Mouse (Mus musculus): Measurements from ENCODE around the gene Atg14. TPM values are rescaled to one million over a fixed set of nuclear protein-coding genes. Genes with fewer than 3 reads are reported as not detected.
A peak's percentile ranks its signal among the peaks of the same experiment; 100 is the strongest.

Gene Atg14
- polyA plus RNA-seq, 1 experiment, result 9.4 TPM

DNA sequence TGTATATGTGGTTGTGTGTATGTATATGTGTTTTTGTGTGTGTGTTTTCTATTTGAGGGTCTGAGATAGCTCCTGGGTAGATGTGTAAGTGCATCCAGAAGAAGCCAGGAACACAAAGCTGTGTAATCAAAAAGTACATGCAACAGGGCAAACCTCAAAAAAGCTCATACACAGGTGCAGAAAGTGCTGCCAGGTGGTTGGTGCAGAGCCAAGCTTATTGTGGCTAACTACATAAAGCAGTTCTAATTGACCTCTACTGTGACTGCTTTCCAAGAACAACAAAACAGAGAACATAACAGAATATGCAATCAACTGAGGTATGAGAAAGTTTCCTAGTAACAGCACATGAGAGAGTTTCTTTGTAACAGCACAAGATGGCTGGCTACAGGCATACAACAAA, 13.9 kb upstream of the Atg14 start:
- DNase-seq, result no peak
- H3K27me3 ChIP-seq (replicated peaks; ENCODE audit: control insufficient read depth, insufficient read depth, low read length), result no peaks in the 10 kb centered on the region
- no peaks in the 10 kb centered on the region for H3K36me3 ChIP-seq (ENCODE audit: control insufficient read depth, insufficient read depth, low read length)
- no peak overlapping the region for H3K4me3 ChIP-seq (ENCODE audit: insufficient read depth, low read depth, low read length)
- H3K27ac ChIP-seq (ENCODE audit: insufficient read depth, low read depth, low read length), result no peak overlapping the region
- TF ChIP-seq CTCF (conservative IDR thresholded peaks at IDR 0.05; ENCODE audit: insufficient read depth, insufficient read length, low read depth, low read length), result no peak
- TF ChIP-seq POLR2A (IDR thresholded peaks at IDR 0.05; ENCODE audit: low read depth, low read length), result no peak
- no peaks in the 10 kb centered on the region for H3K4me1 ChIP-seq (ENCODE audit: control insufficient read depth, insufficient read depth, low read length)

DNA sequence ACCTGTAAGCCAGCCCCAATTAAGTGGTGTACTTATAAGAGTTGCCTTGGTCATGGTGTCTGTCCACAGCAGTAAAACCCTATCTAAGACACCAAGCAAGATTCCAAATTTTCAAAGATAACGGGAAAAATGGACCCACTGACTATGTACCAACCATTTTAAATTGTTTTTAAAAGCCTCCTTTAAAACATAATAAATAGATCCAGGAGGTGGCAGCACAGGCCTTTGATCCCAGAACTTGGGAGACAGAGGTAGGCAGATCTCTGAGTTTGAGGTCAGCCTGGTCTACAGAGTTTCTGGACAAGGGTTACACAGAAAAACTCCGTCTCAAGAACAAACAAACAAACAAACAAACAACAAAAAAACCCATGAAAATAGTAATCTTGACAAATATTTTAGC, 11.2 kb upstream of the Atg14 start:
- H3K27ac ChIP-seq (ENCODE audit: insufficient read depth, low read depth, low read length), result no peak overlapping the region
- H3K4me1 ChIP-seq (ENCODE audit: control insufficient read depth, insufficient read depth, low read length), result no peaks in the 10 kb centered on the region
- DNase-seq, result peak; percentile 33
- no peaks in the 10 kb centered on the region for H3K27me3 ChIP-seq (replicated peaks; ENCODE audit: control insufficient read depth, insufficient read depth, low read length)
- 56% methylated on average over 2 of the region's 2 CpGs for WGBS
- H3K36me3 ChIP-seq (ENCODE audit: control insufficient read depth, insufficient read depth, low read length), result no peaks in the 10 kb centered on the region
- TF ChIP-seq CTCF (conservative IDR thresholded peaks at IDR 0.05; ENCODE audit: insufficient read depth, insufficient read length, low read depth, low read length), result peak; percentile 26; the same call in 1 of the 2 replicates
- TF ChIP-seq POLR2A (IDR thresholded peaks at IDR 0.05; ENCODE audit: low read depth, low read length), result no peak
- no peak overlapping the region for H3K4me3 ChIP-seq (ENCODE audit: insufficient read depth, low read depth, low read length)

DNA sequence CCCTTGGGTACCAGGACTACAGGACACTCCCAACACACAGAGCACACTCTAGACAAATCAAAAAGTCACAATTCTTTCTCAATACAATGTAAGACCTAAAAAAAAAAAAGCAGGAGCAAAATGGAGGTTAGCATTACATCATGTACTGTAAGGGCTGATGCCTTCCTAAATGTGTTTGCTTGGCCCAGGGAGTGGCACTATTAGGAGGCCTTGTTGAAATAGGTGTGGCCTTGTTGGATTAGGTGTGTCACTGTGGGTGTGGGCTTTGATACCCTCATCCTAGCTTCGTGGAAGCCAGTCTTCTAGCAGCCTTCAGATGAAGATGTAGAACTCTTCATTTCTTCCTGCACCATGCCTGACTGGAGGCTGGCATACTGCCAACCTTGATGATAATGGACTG, 10.8 kb upstream of the Atg14 start:
- no peaks in the 10 kb centered on the region for H3K36me3 ChIP-seq (ENCODE audit: control insufficient read depth, insufficient read depth, low read length)
- DNase-seq, result no peak
- no peak for TF ChIP-seq POLR2A (IDR thresholded peaks at IDR 0.05; ENCODE audit: low read depth, low read length)
- TF ChIP-seq CTCF (conservative IDR thresholded peaks at IDR 0.05; ENCODE audit: insufficient read depth, insufficient read length, low read depth, low read length), result no peak

GRCm38 (mm10) chr14:47578086-47578485, 7.6 kb upstream of the Atg14 start:
- Histone ChIP-seq H3K4me3 (ENCODE audit: insufficient read depth, low read depth, low read length) (no peak overlapping the region), H3K27ac (ENCODE audit: insufficient read depth, low read depth, low read length) (no peak overlapping the region), H3K4me1 (ENCODE audit: control insufficient read depth, insufficient read depth, low read length) (no peaks in the 10 kb centered on the region), H3K27me3 (replicated peaks; ENCODE audit: control insufficient read depth, insufficient read depth, low read length) (no peaks in the 10 kb centered on the region), H3K36me3 (ENCODE audit: control insufficient read depth, insufficient read depth, low read length) (no peaks in the 10 kb centered on the region)
- WGBS, result 48% methylated on average over 2 of the region's 2 CpGs
- no peak for TF ChIP-seq POLR2A (IDR thresholded peaks at IDR 0.05; ENCODE audit: low read depth, low read length)
- no peak for TF ChIP-seq CTCF (conservative IDR thresholded peaks at IDR 0.05; ENCODE audit: insufficient read depth, insufficient read length, low read depth, low read length)
- peak; percentile 67 for DNase-seq

More for the DNA sequence above, 10.8 kb upstream of the Atg14 start:
- 60% methylated on average over 1 of the region's 1 CpGs for WGBS
- Histone ChIP-seq H3K27ac (ENCODE audit: insufficient read depth, low read depth, low read length) (no peak overlapping the region), H3K4me3 (ENCODE audit: insufficient read depth, low read depth, low read length) (no peak overlapping the region), H3K27me3 (replicated peaks; ENCODE audit: control insufficient read depth, insufficient read depth, low read length) (no peaks in the 10 kb centered on the region), H3K4me1 (ENCODE audit: control insufficient read depth, insufficient read depth, low read length) (no peaks in the 10 kb centered on the region)

DNA sequence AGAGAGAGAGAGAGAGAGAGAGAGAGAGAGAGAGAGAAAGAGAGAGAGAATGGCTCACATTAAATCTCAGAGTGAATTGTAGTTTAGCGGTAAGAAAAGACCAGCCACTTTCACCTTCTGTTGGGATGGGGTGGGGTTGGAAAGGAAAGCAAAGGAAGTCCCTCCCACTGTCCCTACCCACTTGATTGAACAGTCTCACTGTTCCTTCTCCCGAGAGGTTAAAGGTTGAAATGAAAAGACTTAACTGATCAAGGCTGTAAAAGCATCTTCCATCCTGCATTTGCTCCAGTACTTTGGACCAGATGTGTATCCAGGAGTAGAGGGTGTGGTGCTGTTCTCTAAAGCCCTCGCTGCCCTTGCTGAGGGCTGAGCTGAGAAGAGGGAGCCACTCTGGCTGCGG, 6.2 kb upstream of the Atg14 start:
- Histone ChIP-seq H3K36me3 (ENCODE audit: control insufficient read depth, insufficient read depth, low read length) (no peaks in the 10 kb centered on the region), H3K27me3 (replicated peaks; ENCODE audit: control insufficient read depth, insufficient read depth, low read length) (no peaks in the 10 kb centered on the region), H3K27ac (ENCODE audit: insufficient read depth, low read depth, low read length) (no peak overlapping the region), H3K4me3 (ENCODE audit: insufficient read depth, low read depth, low read length) (no peak overlapping the region), H3K4me1 (ENCODE audit: control insufficient read depth, insufficient read depth, low read length) (no peaks in the 10 kb centered on the region)
- TF ChIP-seq CTCF (conservative IDR thresholded peaks at IDR 0.05; ENCODE audit: insufficient read depth, insufficient read length, low read depth, low read length) (no peak), POLR2A (IDR thresholded peaks at IDR 0.05; ENCODE audit: low read depth, low read length) (no peak)
- no peak for DNase-seq
- 69% methylated on average over 4 of the region's 4 CpGs for WGBS

GRCm38 (mm10) chr14:47574721-47575120, 4.3 kb upstream of the Atg14 start:
- TF ChIP-seq CTCF (conservative IDR thresholded peaks at IDR 0.05; ENCODE audit: insufficient read depth, insufficient read length, low read depth, low read length) (no peak), POLR2A (IDR thresholded peaks at IDR 0.05; ENCODE audit: low read depth, low read length) (no peak)
- DNase-seq, result no peak
- 70% methylated on average over 11 of the region's 11 CpGs for WGBS

GRCm38 (mm10) chr14:47572707-47573106, 2.3 kb upstream of the Atg14 start:
- no peak for TF ChIP-seq CTCF (conservative IDR thresholded peaks at IDR 0.05; ENCODE audit: insufficient read depth, insufficient read length, low read depth, low read length)
- TF ChIP-seq POLR2A (IDR thresholded peaks at IDR 0.05; ENCODE audit: low read depth, low read length), result no peak
- H3K4me1 ChIP-seq (ENCODE audit: control insufficient read depth, insufficient read depth, low read length), result no peaks in the 10 kb centered on the region
- no peaks in the 10 kb centered on the region for H3K36me3 ChIP-seq (ENCODE audit: control insufficient read depth, insufficient read depth, low read length)
- no peak overlapping the region for H3K27ac ChIP-seq (ENCODE audit: insufficient read depth, low read depth, low read length)
- no peak for DNase-seq
- 76% methylated on average over 4 of the region's 4 CpGs for WGBS
- no peak overlapping the region for H3K4me3 ChIP-seq (ENCODE audit: insufficient read depth, low read depth, low read length)
- H3K27me3 ChIP-seq (replicated peaks; ENCODE audit: control insufficient read depth, insufficient read depth, low read length), result no peaks in the 10 kb centered on the region

More at GRCm38 (mm10) chr14:47574721-47575120, 4.3 kb upstream of the Atg14 start:
- no peak overlapping the region for H3K4me3 ChIP-seq (ENCODE audit: insufficient read depth, low read depth, low read length)
- no peaks in the 10 kb centered on the region for H3K36me3 ChIP-seq (ENCODE audit: control insufficient read depth, insufficient read depth, low read length)
- no peak overlapping the region for H3K27ac ChIP-seq (ENCODE audit: insufficient read depth, low read depth, low read length)
- no peaks in the 10 kb centered on the region for H3K4me1 ChIP-seq (ENCODE audit: control insufficient read depth, insufficient read depth, low read length)
- H3K27me3 ChIP-seq (replicated peaks; ENCODE audit: control insufficient read depth, insufficient read depth, low read length), result no peaks in the 10 kb centered on the region

All from kidney, adult 2 months (tissue).